Mouse (Mus musculus): Measurements from ENCODE around the gene Elmod3. TPM values are rescaled to one million over a fixed set of nuclear protein-coding genes. Genes with fewer than 3 reads are reported as not detected.

Gene Elmod3
- polyA plus RNA-seq, 1 experiment from 2014 or later, result 12.9 TPM

- WGBS, result 82% methylated on average over 2 of the region's 2 CpGs
- peaks cover 38% of the 10 kb centered on the region for H3K36me3 ChIP-seq
These were observed 5.9 kb upstream of the Elmod3 start for GRCm38 (mm10) chr6:72604066-72604465.

GRCm38 (mm10) chr6:72601732-72602131, 3.5 kb upstream of the Elmod3 start:
- Histone ChIP-seq H3K27me3 (ENCODE audit: insufficient read depth, poor library complexity, severe bottlenecking) (no peaks in the 10 kb centered on the region), H3K36me3 (peaks cover 24% of the 10 kb centered on the region), H3K27ac (no peak overlapping the region), H3K4me1 (peaks cover 12% of the 10 kb centered on the region), H3K4me3 (no peak overlapping the region), H3K9me3 (no peaks in the 10 kb centered on the region)
- WGBS, result 43% methylated on average over 1 of the region's 1 CpGs
- peak; percentile 85 for DNase-seq (ENCODE audit: low spot score)

More at GRCm38 (mm10) chr6:72604066-72604465, 5.9 kb upstream of the Elmod3 start:
- Histone ChIP-seq H3K27me3 (ENCODE audit: insufficient read depth, poor library complexity, severe bottlenecking) (no peaks in the 10 kb centered on the region), H3K4me3 (no peak overlapping the region), H3K9me3 (no peaks in the 10 kb centered on the region), H3K27ac (no peak overlapping the region), H3K4me1 (no peaks in the 10 kb centered on the region)
- no peak for DNase-seq (ENCODE audit: low spot score)

GRCm38 (mm10) chr6:72600771-72601170, 2.6 kb upstream of the Elmod3 start:
- Histone ChIP-seq H3K36me3 (peaks cover 15% of the 10 kb centered on the region), H3K9me3 (no peaks in the 10 kb centered on the region)

GRCm38 (mm10) chr6:72600216-72600615, 2.0 kb upstream of the Elmod3 start:
- no peaks in the 10 kb centered on the region for H3K9me3 ChIP-seq
- no peak overlapping the region for H3K4me3 ChIP-seq
- peaks cover 12% of the 10 kb centered on the region for H3K36me3 ChIP-seq
- H3K27me3 ChIP-seq (ENCODE audit: insufficient read depth, poor library complexity, severe bottlenecking), result no peaks in the 10 kb centered on the region
- no peak overlapping the region for H3K27ac ChIP-seq
- 77% methylated on average over 6 of the region's 6 CpGs for WGBS
- no peak for DNase-seq (ENCODE audit: low spot score)
- peaks cover 12% of the 10 kb centered on the region for H3K4me1 ChIP-seq

More at GRCm38 (mm10) chr6:72600771-72601170, 2.6 kb upstream of the Elmod3 start:
- 85% methylated on average over 12 of the region's 12 CpGs for WGBS
- no peak for DNase-seq (ENCODE audit: low spot score)
- no peak overlapping the region for H3K4me3 ChIP-seq
- H3K4me1 ChIP-seq, result peaks cover 12% of the 10 kb centered on the region
- no peak overlapping the region for H3K27ac ChIP-seq
- no peaks in the 10 kb centered on the region for H3K27me3 ChIP-seq (ENCODE audit: insufficient read depth, poor library complexity, severe bottlenecking)

- Histone ChIP-seq H3K27ac (peak overlapping the region; percentile 90), H3K9me3 (no peaks in the 10 kb centered on the region), H3K36me3 (peaks cover 5% of the 10 kb centered on the region), H3K27me3 (ENCODE audit: insufficient read depth, poor library complexity, severe bottlenecking) (no peaks in the 10 kb centered on the region), H3K4me3 (peak overlapping the region; percentile 67), H3K4me1 (peaks cover 12% of the 10 kb centered on the region)
- 50% methylated on average over 12 of the region's 12 CpGs for WGBS
- DNase-seq (ENCODE audit: low spot score), result no peak
These were observed 761 bp upstream of the Elmod3 start for GRCm38 (mm10) chr6:72598791-72599557.

GRCm38 (mm10) chr6:72597083-72597874, 934 bp downstream of the Elmod3 start:
- Histone ChIP-seq H3K27me3 (ENCODE audit: insufficient read depth, poor library complexity, severe bottlenecking) (no peaks in the 10 kb centered on the region), H3K9me3 (no peaks in the 10 kb centered on the region), H3K4me1 (peaks cover 12% of the 10 kb centered on the region), H3K4me3 (peak overlapping the region; percentile 67), H3K27ac (peak overlapping the region; percentile 90), H3K36me3 (no peaks in the 10 kb centered on the region)
- WGBS, result 41% methylated on average over 13 of the region's 13 CpGs
- no peak for DNase-seq (ENCODE audit: low spot score)

GRCm38 (mm10) chr6:72593914-72594313, 4.3 kb downstream of the Elmod3 start:
- no peaks in the 10 kb centered on the region for H3K9me3 ChIP-seq
- WGBS, result 52% methylated on average over 5 of the region's 5 CpGs
- no peaks in the 10 kb centered on the region for H3K36me3 ChIP-seq
- peaks cover 12% of the 10 kb centered on the region for H3K4me1 ChIP-seq
- no peak overlapping the region for H3K4me3 ChIP-seq
- no peak for DNase-seq (ENCODE audit: low spot score)
- no peaks in the 10 kb centered on the region for H3K27me3 ChIP-seq (ENCODE audit: insufficient read depth, poor library complexity, severe bottlenecking)
- H3K27ac ChIP-seq, result no peak overlapping the region

- Histone ChIP-seq H3K9me3 (no peaks in the 10 kb centered on the region), H3K27ac (no peak overlapping the region), H3K4me3 (no peak overlapping the region), H3K27me3 (ENCODE audit: insufficient read depth, poor library complexity, severe bottlenecking) (no peaks in the 10 kb centered on the region), H3K36me3 (no peaks in the 10 kb centered on the region), H3K4me1 (peaks cover 12% of the 10 kb centered on the region)
- no peak for DNase-seq (ENCODE audit: low spot score)
- 73% methylated on average over 6 of the region's 6 CpGs for WGBS
These were observed 5.0 kb downstream of the Elmod3 start for GRCm38 (mm10) chr6:72593011-72593803.

- Histone ChIP-seq H3K9me3 (no peaks in the 10 kb centered on the region), H3K4me1 (no peaks in the 10 kb centered on the region), H3K4me3 (no peak overlapping the region), H3K27me3 (ENCODE audit: insufficient read depth, poor library complexity, severe bottlenecking) (no peaks in the 10 kb centered on the region), H3K36me3 (peaks cover 4% of the 10 kb centered on the region; the same call in 1 of the 2 replicates), H3K27ac (no peak overlapping the region)
- DNase-seq (ENCODE audit: low spot score), result no peak
These were observed 8.1 kb downstream of the Elmod3 start for GRCm38 (mm10) chr6:72590111-72590510.

GRCm38 (mm10) chr6:72588307-72588706, 9.9 kb downstream of the Elmod3 start:
- Histone ChIP-seq H3K27me3 (ENCODE audit: insufficient read depth, poor library complexity, severe bottlenecking) (no peaks in the 10 kb centered on the region), H3K27ac (no peak overlapping the region), H3K9me3 (no peaks in the 10 kb centered on the region), H3K36me3 (peaks cover 13% of the 10 kb centered on the region; the same call in 1 of the 2 replicates), H3K4me1 (no peaks in the 10 kb centered on the region), H3K4me3 (no peak overlapping the region)
- no peak for DNase-seq (ENCODE audit: low spot score)

GRCm38 (mm10) chr6:72586701-72587100, 11.5 kb downstream of the Elmod3 start:
- Histone ChIP-seq H3K36me3 (peaks cover 13% of the 10 kb centered on the region; the same call in 1 of the 2 replicates), H3K4me1 (no peaks in the 10 kb centered on the region), H3K27me3 (ENCODE audit: insufficient read depth, poor library complexity, severe bottlenecking) (no peaks in the 10 kb centered on the region), H3K4me3 (no peak overlapping the region), H3K27ac (no peak overlapping the region), H3K9me3 (no peaks in the 10 kb centered on the region)
- WGBS, result 70% methylated on average over 3 of the region's 3 CpGs
- DNase-seq (ENCODE audit: low spot score), result no peak

GRCm38 (mm10) chr6:72584154-72584553, 14.1 kb downstream of the Elmod3 start:
- no peaks in the 10 kb centered on the region for H3K4me1 ChIP-seq
- H3K9me3 ChIP-seq, result no peaks in the 10 kb centered on the region
- H3K27me3 ChIP-seq (ENCODE audit: insufficient read depth, poor library complexity, severe bottlenecking), result no peaks in the 10 kb centered on the region
- H3K36me3 ChIP-seq, result peaks cover 18% of the 10 kb centered on the region
- WGBS, result 74% methylated on average over 11 of the region's 11 CpGs
- no peak overlapping the region for H3K4me3 ChIP-seq
- DNase-seq (ENCODE audit: low spot score), result no peak
- no peak overlapping the region for H3K27ac ChIP-seq

All from heart, embryonic 10.5 days (tissue).